In genomic region chr17:24352370-24353194, GRCm38 (mm10) we compare ENCODE assay signal across 8 mouse cellular contexts. TPM values are rescaled to one million over a fixed set of nuclear protein-coding genes. Genes with fewer than 3 reads are reported as not detected.
A peak's percentile ranks its signal among the peaks of the same experiment; 100 is the strongest.
DNase-seq lines count a peak whose midpoint lies in the region; ATAC-seq and TF ChIP-seq lines count a peak whose summit lies in the region.

No protein-coding gene starts in this region.

- peak; percentile 11 for DNase-seq in heart, adult 8-10 months (ENCODE audit: low spot score)
- DNase-seq in heart, postnatal 25 days (ENCODE audit: low spot score), result no peak
- DNase-seq in ES-CJ7 (ENCODE audit: low read depth, low spot score), result peak; percentile 51
- peak; percentile 92 for DNase-seq in midbrain, embryonic 11.5 days (ENCODE audit: low spot score, missing footprints)
- DNase-seq in thymus, postnatal 4 days, result no peak

- H3K27ac ChIP-seq in embryonic facial prominence, embryonic 15.5 days (replicated peaks), result no peak overlapping the region
- 0 out of 2 replicates have a peak overlapping the region, but pooled peaks have one; percentile 47 for H3K27ac ChIP-seq in intestine, postnatal 0 days (ENCODE audit: low read depth, low read length)
- H3K27ac ChIP-seq in midbrain, embryonic 11.5 days (ENCODE audit: low read depth, low read length), result peak overlapping the region; percentile 14; the same call in 1 of the 2 replicates

- H3K36me3 ChIP-seq in embryonic facial prominence, embryonic 15.5 days, result no peaks in the 10 kb centered on the region
- no peaks in the 10 kb centered on the region for H3K36me3 ChIP-seq in intestine, postnatal 0 days (ENCODE audit: control insufficient read depth, insufficient read depth)
- no peaks in the 10 kb centered on the region for H3K36me3 ChIP-seq in midbrain, embryonic 11.5 days (ENCODE audit: control insufficient read depth, insufficient read depth, low read length)

- peaks cover 19% of the 10 kb centered on the region for H3K27me3 ChIP-seq in embryonic facial prominence, embryonic 15.5 days
- H3K27me3 ChIP-seq in intestine, postnatal 0 days (replicated peaks; ENCODE audit: control insufficient read depth, insufficient read depth, low read length), result peaks cover 11% of the 10 kb centered on the region; the same call in 1 of the 2 replicates
- peaks cover 12% of the 10 kb centered on the region for H3K27me3 ChIP-seq in midbrain, embryonic 11.5 days (ENCODE audit: control insufficient read depth, insufficient read depth, low read length)

- peak overlapping the region; percentile 78 for H3K4me3 ChIP-seq in embryonic facial prominence, embryonic 15.5 days (replicated peaks)
- H3K4me3 ChIP-seq in intestine, postnatal 0 days (ENCODE audit: low read depth, low read length), result peak overlapping the region; percentile 71
- peak overlapping the region; percentile 80 for H3K4me3 ChIP-seq in midbrain, embryonic 11.5 days (ENCODE audit: low read depth, low read length)

- TF ChIP-seq CTCF in intestine, postnatal 0 days (IDR thresholded peaks at IDR 0.05; ENCODE audit: low read depth), result no peak

- peak; percentile 4; the same call in 1 of the 2 replicates for ATAC-seq in embryonic facial prominence, embryonic 15.5 days (ENCODE audit: insufficient number of reproducible peaks, low FRiP score, low TSS enrichment, low read depth)
- 0 out of 2 replicates have a peak, but pooled peaks have one; percentile 17 for ATAC-seq in intestine, postnatal 0 days
- no peak for ATAC-seq in midbrain, embryonic 11.5 days (ENCODE audit: low FRiP score)
- ATAC-seq in inflammation-experienced regulatory T-cells, adult 6 months, result no peak

- WGBS in embryonic facial prominence, embryonic 15.5 days, result 4% methylated on average over 36 of the region's 36 CpGs
- WGBS in intestine, postnatal 0 days, result 5% methylated on average over 33 of the region's 36 CpGs
- WGBS in midbrain, embryonic 11.5 days, result 4% methylated on average over 36 of the region's 36 CpGs

- H3K9me3 ChIP-seq in embryonic facial prominence, embryonic 15.5 days (replicated peaks), result no peaks in the 10 kb centered on the region
- no peaks in the 10 kb centered on the region for H3K9me3 ChIP-seq in intestine, postnatal 0 days (ENCODE audit: control insufficient read depth)
- no peaks in the 10 kb centered on the region for H3K9me3 ChIP-seq in midbrain, embryonic 11.5 days (ENCODE audit: control insufficient read depth, low read length)

- H3K4me2 ChIP-seq in embryonic facial prominence, embryonic 15.5 days (replicated peaks), result peak overlapping the region; percentile 96
- peak overlapping the region; percentile 80 for H3K4me2 ChIP-seq in intestine, postnatal 0 days (replicated peaks; ENCODE audit: low read depth)
- peak overlapping the region; percentile 98 for H3K4me2 ChIP-seq in midbrain, embryonic 11.5 days

- peak overlapping the region; percentile 64 for H3K9ac ChIP-seq in embryonic facial prominence, embryonic 15.5 days
- H3K9ac ChIP-seq in intestine, postnatal 0 days (ENCODE audit: low read depth, low read length), result peak overlapping the region; percentile 73
- H3K9ac ChIP-seq in midbrain, embryonic 11.5 days (ENCODE audit: low read length), result peak overlapping the region; percentile 85

- peaks cover 19% of the 10 kb centered on the region for H3K4me1 ChIP-seq in embryonic facial prominence, embryonic 15.5 days
- H3K4me1 ChIP-seq in intestine, postnatal 0 days (replicated peaks; ENCODE audit: control insufficient read depth, insufficient read depth, low read length), result peaks cover 4% of the 10 kb centered on the region; the same call in 1 of the 2 replicates
- no peaks in the 10 kb centered on the region; the same call in 1 of the 2 replicates for H3K4me1 ChIP-seq in midbrain, embryonic 11.5 days (ENCODE audit: control insufficient read depth, insufficient read depth, low read length)

- intact Hi-C loops in heart, postnatal 25 days (cut with DNase I), result no loop called here

RNA-seq across cellular contexts. Expression of gene Abca3, which starts 0.8 kb away (rescaled TPM):
- total RNA-seq in heart, adult 8-10 months (2022), result 10 to 100 TPM; 11.4 to 13.4 (median 13.2) TPM
- 10 to 100 TPM; 12.8 to 13.1 TPM for total RNA-seq in heart, postnatal 25 days (2021)
- 8.1 and 8.3 TPM in 2 replicates for polyA plus RNA-seq in embryonic facial prominence, embryonic 15.5 days (2015; fragmentation: Nextera tagmentation; extraction: Ambion mirVana)
- polyA plus RNA-seq in intestine, postnatal 0 days (2015; fragmentation: Nextera tagmentation; extraction: Ambion mirVana), result 11.3 and 12.7 TPM in 2 replicates
- polyA plus RNA-seq in midbrain, embryonic 11.5 days (2014; fragmentation: Nextera tagmentation; extraction: Ambion mirVana), result 11.6 and 12.2 TPM in 2 replicates
- polyA plus RNA-seq in inflammation-experienced regulatory T-cells, adult 6 months (2017; shearing (Covaris generic)), result 10 to 100 TPM; 17.8 to 31.2 (median 26.3) TPM

RNA-seq across cellular contexts. Expression of gene Abca17, which starts 1.7 kb away (rescaled TPM):
- under 1 TPM in 1 of 4 experiments, not detected in 3; 0.06 TPM for total RNA-seq in heart, adult 8-10 months (2022)
- not detected for total RNA-seq in heart, postnatal 25 days (2021)
- not detected in 2 replicates for polyA plus RNA-seq in embryonic facial prominence, embryonic 15.5 days (2015; fragmentation: Nextera tagmentation; extraction: Ambion mirVana)
- polyA plus RNA-seq in intestine, postnatal 0 days (2015; fragmentation: Nextera tagmentation; extraction: Ambion mirVana), result not detected in 2 replicates
- polyA plus RNA-seq in midbrain, embryonic 11.5 days (2014; fragmentation: Nextera tagmentation; extraction: Ambion mirVana), result 0.06 TPM in 1 of 2 replicates, not detected in the other
- polyA plus RNA-seq in inflammation-experienced regulatory T-cells, adult 6 months (2017; shearing (Covaris generic)), result not detected

Comparison
In these comparisons a context has a peak if more than half of its experiments do, and no peak if none do; other contexts are left out.
1. DNase-seq: peak in heart, adult 8-10 months (single experiment), ES-CJ7 (single experiment) and midbrain, embryonic 11.5 days (single experiment); none in heart, postnatal 25 days (single experiment) and thymus, postnatal 4 days (single experiment).
2. ATAC-seq: peak in embryonic facial prominence, embryonic 15.5 days (single experiment) and intestine, postnatal 0 days (single experiment); none in midbrain, embryonic 11.5 days (single experiment) and inflammation-experienced regulatory T-cells, adult 6 months (single experiment).
3. Peak in every context shown above with its lines, with median percentiles within 50 percentile points of each other: H3K4me2 ChIP-seq, H3K4me3 ChIP-seq and H3K9ac ChIP-seq.